ENCODE assay signal across 22 mouse cellular contexts in the genomic region with DNA sequence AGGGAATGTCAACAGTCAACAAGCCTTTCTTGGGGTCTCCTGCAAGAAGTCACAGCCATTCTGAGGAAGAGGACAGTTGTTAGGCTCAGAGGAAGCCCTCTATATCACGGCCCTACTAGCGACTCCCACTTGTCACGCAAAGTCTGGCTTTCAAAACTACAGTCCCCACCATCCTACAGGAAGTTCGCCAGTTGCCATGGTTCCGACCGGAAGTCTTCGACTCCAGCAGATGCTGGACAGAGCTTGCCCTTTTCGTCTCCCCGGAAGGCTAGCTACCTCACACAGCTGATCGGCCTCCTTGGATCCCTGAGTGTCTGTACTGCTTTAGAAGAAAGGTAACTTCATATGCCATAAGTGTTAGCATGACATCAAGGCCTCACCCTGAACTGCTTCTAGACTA. TPM values are rescaled to one million over a fixed set of nuclear protein-coding genes. Genes with fewer than 3 reads are reported as not detected.
"Had no signal": no experiment of that assay in that cellular context is flagged by ENCODE, and none has a peak within 500 bp of the region (broad histone marks: within the 10 kb centered on the region; RNA-seq: fewer than 3 reads in every experiment).

No protein-coding gene starts in this region.

- H3K4me3 ChIP-seq: left cerebral cortex, adult 2 months; lung, embryonic 15.5 days; megakaryocyte, embryonic 14.5 days; midbrain, embryonic 10.5 days; midbrain, embryonic 13.5 days; myocyte; neural tube, embryonic 13.5 days had no signal

- ATAC-seq: intestine, embryonic 16.5 days; midbrain, embryonic 13.5 days; midbrain, embryonic 16.5 days had no signal

- DNase-seq: kidney, adult 18-20 months; kidney, postnatal 36 days; layer of hippocampus, adult 9-11 months; layer of hippocampus, postnatal 36 days; lung, adult 18-20 months; lung, postnatal 10 days; lung, postnatal 36 days; thymus, adult 18-20 months; thymus, postnatal 25 days had no signal

- H3K9ac ChIP-seq: liver, embryonic 14.5 days; lung, embryonic 15.5 days; midbrain, embryonic 13.5 days; neural tube, embryonic 13.5 days had no signal

- H3K4me1 ChIP-seq: megakaryocyte, embryonic 14.5 days had no signal

- H3K36me3 ChIP-seq: lung, embryonic 15.5 days; midbrain, embryonic 10.5 days; midbrain, embryonic 13.5 days; neural tube, embryonic 13.5 days had no signal

- H3K4me2 ChIP-seq: liver, embryonic 11.5 days; lung, embryonic 15.5 days; midbrain, embryonic 13.5 days; neural tube, embryonic 13.5 days had no signal

- H3K9me3 ChIP-seq: lung, embryonic 15.5 days; midbrain, embryonic 10.5 days; midbrain, embryonic 13.5 days; neural tube, embryonic 13.5 days had no signal

- H3K27me3 ChIP-seq: lung, embryonic 15.5 days; midbrain, embryonic 13.5 days; neural tube, embryonic 13.5 days had no signal

- H3K27ac ChIP-seq: liver, embryonic 14.5 days; lung, embryonic 15.5 days; midbrain, embryonic 10.5 days; midbrain, embryonic 13.5 days; neural tube, embryonic 13.5 days; stomach, postnatal 0 days had no signal

RNA-seq across cellular contexts. Expression of a gene that starts 7.3 kb away (rescaled TPM):
- total RNA-seq: monocyte, adult 5-6 weeks had no signal
